Mouse (Mus musculus): ENCODE results near the gene Abhd6. TPM values are rescaled to one million over a fixed set of nuclear protein-coding genes. Genes with fewer than 3 reads are reported as not detected.

Abhd6 gene
- polyA plus RNA-seq, 1 experiment, result 38.9 TPM

GRCm38 (mm10) chr14:8036406-8036805 is 33.7 kb downstream of the Abhd6 start:
- Histone ChIP-seq H3K4me1 (ENCODE audit: control insufficient read depth, insufficient read depth, low read length) (peaks cover 2% of the 10 kb centered on the region; the same call in 1 of the 2 replicates), H3K27me3 (replicated peaks; ENCODE audit: control insufficient read depth, insufficient read depth, low read length) (no peaks in the 10 kb centered on the region), H3K27ac (ENCODE audit: insufficient read depth, low read depth, low read length) (peak overlapping the region; percentile 44; the same call in 1 of the 2 replicates), H3K4me3 (ENCODE audit: insufficient read depth, low read depth, low read length) (no peak overlapping the region), H3K36me3 (ENCODE audit: control insufficient read depth, insufficient read depth, low read length) (no peaks in the 10 kb centered on the region)
- 66% methylated on average over 5 of the region's 5 CpGs for WGBS
- no peak for TF ChIP-seq CTCF (conservative IDR thresholded peaks at IDR 0.05; ENCODE audit: insufficient read depth, insufficient read length, low read depth, low read length)
- no peak for TF ChIP-seq POLR2A (IDR thresholded peaks at IDR 0.05; ENCODE audit: low read depth, low read length)
- peak; percentile 25 for DNase-seq

- Histone ChIP-seq H3K36me3 (ENCODE audit: control insufficient read depth, insufficient read depth, low read length) (no peaks in the 10 kb centered on the region), H3K27ac (ENCODE audit: insufficient read depth, low read depth, low read length) (no peak overlapping the region), H3K4me3 (ENCODE audit: insufficient read depth, low read depth, low read length) (no peak overlapping the region), H3K4me1 (ENCODE audit: control insufficient read depth, insufficient read depth, low read length) (no peaks in the 10 kb centered on the region; the same call in 1 of the 2 replicates), H3K27me3 (replicated peaks; ENCODE audit: control insufficient read depth, insufficient read depth, low read length) (no peaks in the 10 kb centered on the region)
- no peak for TF ChIP-seq POLR2A (IDR thresholded peaks at IDR 0.05; ENCODE audit: low read depth, low read length)
- no peak for TF ChIP-seq CTCF (conservative IDR thresholded peaks at IDR 0.05; ENCODE audit: insufficient read depth, insufficient read length, low read depth, low read length)
- no peak for DNase-seq
- WGBS, result 78% methylated on average over 5 of the region's 5 CpGs
These were observed 35.4 kb downstream of the Abhd6 start for GRCm38 (mm10) chr14:8038150-8038549.

- H3K27me3 ChIP-seq (replicated peaks; ENCODE audit: control insufficient read depth, insufficient read depth, low read length), result no peaks in the 10 kb centered on the region
- 52% methylated on average over 7 of the region's 7 CpGs for WGBS
- no peak overlapping the region for H3K27ac ChIP-seq (ENCODE audit: insufficient read depth, low read depth, low read length)
- no peaks in the 10 kb centered on the region for H3K36me3 ChIP-seq (ENCODE audit: control insufficient read depth, insufficient read depth, low read length)
- TF ChIP-seq CTCF (conservative IDR thresholded peaks at IDR 0.05; ENCODE audit: insufficient read depth, insufficient read length, low read depth, low read length) (no peak), POLR2A (IDR thresholded peaks at IDR 0.05; ENCODE audit: low read depth, low read length) (no peak)
- no peak overlapping the region for H3K4me3 ChIP-seq (ENCODE audit: insufficient read depth, low read depth, low read length)
- DNase-seq, result peak; percentile 91
- H3K4me1 ChIP-seq (ENCODE audit: control insufficient read depth, insufficient read depth, low read length), result no peaks in the 10 kb centered on the region; the same call in 1 of the 2 replicates
These were observed 36.2 kb downstream of the Abhd6 start for GRCm38 (mm10) chr14:8038791-8039448.

- H3K36me3 ChIP-seq (ENCODE audit: control insufficient read depth, insufficient read depth, low read length), result no peaks in the 10 kb centered on the region
- no peaks in the 10 kb centered on the region for H3K27me3 ChIP-seq (replicated peaks; ENCODE audit: control insufficient read depth, insufficient read depth, low read length)
- 74% methylated on average over 3 of the region's 3 CpGs for WGBS
- no peak overlapping the region for H3K27ac ChIP-seq (ENCODE audit: insufficient read depth, low read depth, low read length)
- DNase-seq, result no peak
- TF ChIP-seq POLR2A (IDR thresholded peaks at IDR 0.05; ENCODE audit: low read depth, low read length), result no peak
- TF ChIP-seq CTCF (conservative IDR thresholded peaks at IDR 0.05; ENCODE audit: insufficient read depth, insufficient read length, low read depth, low read length), result no peak
- no peaks in the 10 kb centered on the region; the same call in 1 of the 2 replicates for H3K4me1 ChIP-seq (ENCODE audit: control insufficient read depth, insufficient read depth, low read length)
- no peak overlapping the region for H3K4me3 ChIP-seq (ENCODE audit: insufficient read depth, low read depth, low read length)
These were observed 37.5 kb downstream of the Abhd6 start for GRCm38 (mm10) chr14:8040179-8040578.

GRCm38 (mm10) chr14:8040911-8041678 is 38.4 kb downstream of the Abhd6 start:
- Histone ChIP-seq H3K27me3 (replicated peaks; ENCODE audit: control insufficient read depth, insufficient read depth, low read length) (no peaks in the 10 kb centered on the region), H3K4me3 (ENCODE audit: insufficient read depth, low read depth, low read length) (no peak overlapping the region), H3K27ac (ENCODE audit: insufficient read depth, low read depth, low read length) (no peak overlapping the region), H3K36me3 (ENCODE audit: control insufficient read depth, insufficient read depth, low read length) (no peaks in the 10 kb centered on the region), H3K4me1 (ENCODE audit: control insufficient read depth, insufficient read depth, low read length) (no peaks in the 10 kb centered on the region; the same call in 1 of the 2 replicates)
- DNase-seq, result no peak
- WGBS, result 84% methylated on average over 12 of the region's 12 CpGs
- TF ChIP-seq POLR2A (IDR thresholded peaks at IDR 0.05; ENCODE audit: low read depth, low read length), result no peak
- TF ChIP-seq CTCF (conservative IDR thresholded peaks at IDR 0.05; ENCODE audit: insufficient read depth, insufficient read length, low read depth, low read length), result no peak

- no peak overlapping the region for H3K4me3 ChIP-seq (ENCODE audit: insufficient read depth, low read depth, low read length)
- no peak overlapping the region for H3K27ac ChIP-seq (ENCODE audit: insufficient read depth, low read depth, low read length)
- DNase-seq, result no peak
- no peak for TF ChIP-seq CTCF (conservative IDR thresholded peaks at IDR 0.05; ENCODE audit: insufficient read depth, insufficient read length, low read depth, low read length)
- TF ChIP-seq POLR2A (IDR thresholded peaks at IDR 0.05; ENCODE audit: low read depth, low read length), result no peak
- H3K4me1 ChIP-seq (ENCODE audit: control insufficient read depth, insufficient read depth, low read length), result no peaks in the 10 kb centered on the region
- H3K36me3 ChIP-seq (ENCODE audit: control insufficient read depth, insufficient read depth, low read length), result no peaks in the 10 kb centered on the region
- no peaks in the 10 kb centered on the region for H3K27me3 ChIP-seq (replicated peaks; ENCODE audit: control insufficient read depth, insufficient read depth, low read length)
- 86% methylated on average over 2 of the region's 2 CpGs for WGBS
These were observed 39.4 kb downstream of the Abhd6 start for GRCm38 (mm10) chr14:8042120-8042519.

- TF ChIP-seq CTCF (conservative IDR thresholded peaks at IDR 0.05; ENCODE audit: insufficient read depth, insufficient read length, low read depth, low read length) (no peak), POLR2A (IDR thresholded peaks at IDR 0.05; ENCODE audit: low read depth, low read length) (no peak)
- DNase-seq, result no peak
- Histone ChIP-seq H3K36me3 (ENCODE audit: control insufficient read depth, insufficient read depth, low read length) (no peaks in the 10 kb centered on the region), H3K4me1 (ENCODE audit: control insufficient read depth, insufficient read depth, low read length) (no peaks in the 10 kb centered on the region), H3K27ac (ENCODE audit: insufficient read depth, low read depth, low read length) (no peak overlapping the region), H3K4me3 (ENCODE audit: insufficient read depth, low read depth, low read length) (no peak overlapping the region), H3K27me3 (replicated peaks; ENCODE audit: control insufficient read depth, insufficient read depth, low read length) (no peaks in the 10 kb centered on the region)
- 92% methylated on average over 9 of the region's 9 CpGs for WGBS
These were observed 39.9 kb downstream of the Abhd6 start for GRCm38 (mm10) chr14:8042577-8042976.

Measured in kidney, adult 2 months (tissue).